Mouse (Mus musculus) forebrain, embryonic 16.5 days (tissue): Measurements from ENCODE around the gene Gorasp1. TPM values are rescaled to one million over a fixed set of nuclear protein-coding genes. Genes with fewer than 3 reads are reported as not detected.
A peak's percentile ranks its signal among the peaks of the same experiment; 100 is the strongest.

Experiments used
- ATAC-seq: fragments of 200-750 bp; cut with Nextera tagmentation; 2 replicates; pipeline ENCODE4 v1.8.0; 2017; ENCODE audit warnings: mild to moderate bottlenecking, moderate library complexity
- H3K27ac ChIP-seq: fragments of 300-500 bp; sonication (generic); 2 replicates; pipeline ENCODE4 v1.5.1; 2014; ENCODE audit warnings: low read length, control low read depth
- H3K27me3 ChIP-seq: fragments of 300-500 bp; sonication (generic); replicated peaks from 2 replicates; pipeline ENCODE4 v1.6.1; 2014; ENCODE audit warnings: low read length; ENCODE audit not compliant: control insufficient read depth, insufficient read depth
- H3K36me3 ChIP-seq: fragments of 300-500 bp; sonication (generic); 2 replicates; pipeline ENCODE4 v1.6.1; 2014; ENCODE audit not compliant: control insufficient read depth, insufficient read depth
- H3K4me1 ChIP-seq: fragments of 300-500 bp; sonication (generic); replicated peaks from 2 replicates; pipeline ENCODE4 v1.6.1; 2014; ENCODE audit warnings: low read length; ENCODE audit not compliant: control insufficient read depth, insufficient read depth
- H3K4me2 ChIP-seq: fragments of 300-500 bp; sonication (generic); 2 replicates; pipeline ENCODE4 v1.6.1; 2014; ENCODE audit warnings: mild to moderate bottlenecking, low read length, control low read depth
- H3K4me3 ChIP-seq: fragments of 300-500 bp; sonication (generic); replicated peaks from 2 replicates; pipeline ENCODE4 v1.5.1; 2014; ENCODE audit warnings: mild to moderate bottlenecking, low read length, control low read depth
- H3K9ac ChIP-seq: fragments of 300-500 bp; sonication (generic); replicated peaks from 2 replicates; pipeline ENCODE4 v1.6.1; 2014; ENCODE audit warnings: low read depth, low read length, control low read depth
- H3K9me3 ChIP-seq: fragments of 300-500 bp; sonication (generic); 2 replicates; pipeline ENCODE4 v1.6.1; 2016; ENCODE audit warnings: low read length; ENCODE audit not compliant: control insufficient read depth
- WGBS: fragments of 180-500 bp; shearing (Covaris S2); extraction: QIAGEN DNeasy Blood & Tissue Kit; methylation state at CpG from one replicate; pipeline ENCODE4 v1.1.7; 2014; 5-methylcytosine and 5-hydroxymethylcytosine counted together
- polyA plus RNA-seq: library from polyadenylated mRNA; unstranded; fragments of >200 nt; fragmentation: Nextera tagmentation; extraction: Ambion mirVana; gene quantifications from 2 replicates; pipeline ENCODE4 v1.2.1, GENCODE M21; 2015

Gene Gorasp1
- polyA plus RNA-seq = 23.8 and 30.4 TPM in 2 replicates

DNA sequence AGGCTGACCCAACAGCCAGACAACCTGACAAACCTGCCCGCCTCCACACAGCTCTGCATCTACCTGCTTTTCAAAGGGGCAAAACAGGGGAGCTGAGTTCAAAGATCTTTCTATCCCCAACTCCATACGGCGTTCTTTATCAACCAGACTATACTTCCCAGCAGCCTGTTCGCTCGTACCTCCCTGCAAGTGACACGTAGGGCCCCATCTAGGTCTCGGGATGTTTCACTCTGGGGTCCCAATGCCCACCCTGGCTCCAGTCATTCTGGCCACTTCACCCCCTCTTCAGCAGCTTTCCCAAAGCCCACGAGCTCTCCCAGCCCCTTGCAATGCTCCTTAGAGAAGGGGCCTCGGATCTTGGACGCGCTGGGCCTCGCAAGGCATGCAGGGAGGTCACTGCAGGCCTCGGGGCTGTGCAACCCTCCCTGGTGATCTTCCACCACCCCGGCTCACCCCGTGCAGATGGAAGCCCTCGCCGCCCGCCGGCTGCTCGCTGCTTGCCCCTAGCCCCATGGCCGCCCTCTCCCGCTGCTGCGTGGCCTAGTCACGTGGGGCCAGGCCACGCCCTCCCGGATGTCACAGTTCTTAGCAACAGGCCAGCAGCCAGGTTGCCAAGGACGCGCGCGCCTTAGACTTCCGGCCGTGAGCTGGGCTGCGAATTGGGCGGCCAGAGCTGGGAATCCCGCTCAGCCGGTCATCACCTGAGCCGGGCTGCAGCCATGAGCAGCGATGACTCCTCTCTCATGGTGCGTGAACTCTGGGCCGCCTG lies at the start of gene Gorasp1, which contains the start of gene Ttc21a:
Gene Gorasp1 (minus strand): TSS at position 561 of the 769 bp plus-strand sequence.
Gene Ttc21a (plus strand): TSS at position 602 of the 769 bp plus-strand sequence.
- Histone ChIP-seq H3K4me2 (peak within 1 kb of the TSS; percentile 86), H3K9ac (peak within 1 kb of the TSS; percentile 91), H3K4me1 (peaks cover 12% of the 10 kb centered on the region), H3K36me3 (no peaks in the 10 kb centered on the region), H3K4me3 (peak within 1 kb of the TSS; percentile 63), H3K27me3 (no peaks in the 10 kb centered on the region), H3K9me3 (no peaks in the 10 kb centered on the region), H3K27ac (peak within 1 kb of the TSS; percentile 67)
- WGBS = under 1% methylated on average over 40 of the region's 40 CpGs
- peak; percentile 97 for ATAC-seq

DNA sequence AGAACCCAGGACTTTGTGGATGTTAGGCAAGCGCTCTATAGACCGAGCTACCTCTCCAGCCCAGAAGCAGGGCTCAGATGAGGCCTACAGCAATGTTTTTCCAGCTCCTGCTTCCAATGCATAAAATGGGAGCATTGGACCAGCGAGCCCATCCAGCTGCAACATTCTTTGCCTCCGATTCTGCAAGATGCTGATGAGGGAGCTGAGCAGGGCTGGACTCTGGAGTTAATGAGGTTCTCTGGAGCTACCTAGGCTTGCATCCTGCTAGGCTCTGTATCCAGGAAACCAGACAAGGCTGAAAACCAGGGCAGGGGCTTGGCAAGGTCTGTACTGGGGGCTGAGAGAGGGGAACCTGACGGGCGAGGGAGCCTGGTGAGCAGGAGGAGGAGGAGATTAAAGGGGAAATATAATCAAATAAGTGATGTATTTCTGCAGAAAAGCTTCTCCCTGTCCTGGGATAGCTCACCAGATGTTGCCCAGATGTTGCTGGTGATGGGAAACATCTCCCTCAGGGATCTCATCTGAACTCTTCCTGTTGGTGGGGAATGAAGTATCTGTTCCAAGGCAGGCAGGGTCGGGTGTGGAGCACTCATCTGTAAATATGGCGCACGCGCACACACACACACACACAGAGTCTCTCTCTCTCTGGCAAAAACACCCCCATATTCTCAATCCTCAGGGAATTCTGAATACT lies 48.7 kb upstream of the Gorasp1 start:
- no peak overlapping the region for H3K27ac ChIP-seq
- no peaks in the 10 kb centered on the region for H3K36me3 ChIP-seq
- no peak overlapping the region for H3K4me2 ChIP-seq
- no peak for ATAC-seq
- no peaks in the 10 kb centered on the region for H3K9me3 ChIP-seq
- H3K4me3 ChIP-seq = no peak overlapping the region
- no peak overlapping the region for H3K9ac ChIP-seq
- 80% methylated on average over 10 of the region's 10 CpGs for WGBS
- peaks cover 29% of the 10 kb centered on the region for H3K4me1 ChIP-seq
- peaks cover 2% of the 10 kb centered on the region for H3K27me3 ChIP-seq

DNA sequence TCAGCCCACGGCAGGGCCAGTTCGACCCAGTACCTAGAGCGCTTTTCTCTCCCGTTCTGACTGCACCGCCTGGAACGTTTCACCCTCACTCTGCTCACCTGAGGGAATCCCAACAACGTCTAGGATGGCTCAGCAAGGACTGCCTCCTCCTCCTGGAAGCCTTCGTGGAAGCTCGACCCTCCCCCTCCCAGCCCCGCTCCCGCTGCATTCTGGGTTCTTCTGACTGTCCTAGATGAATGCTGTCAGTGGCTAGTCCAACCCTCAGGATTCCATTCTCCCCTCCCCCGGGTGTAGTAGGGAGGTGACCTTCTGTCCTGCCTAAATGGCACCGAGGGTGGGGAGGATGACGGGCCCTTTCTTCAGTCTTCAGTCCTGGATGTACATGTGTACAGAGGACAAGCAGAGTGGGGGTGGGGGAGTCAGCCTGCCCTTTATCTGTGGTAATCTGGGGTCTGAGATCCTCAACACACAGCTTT lies 47.2 kb upstream of the Gorasp1 start, which contains the start of gene Csrnp1:
Gene Csrnp1 (minus strand): TSS at position 123 of the 476 bp plus-strand sequence.
- ATAC-seq = no peak
- WGBS = 11% methylated on average over 14 of the region's 14 CpGs
- peak within 1 kb of the TSS; percentile 77 for H3K4me3 ChIP-seq

GRCm38 (mm10) chr9:119983585-119984535 lies 46.5 kb upstream of the Gorasp1 start:
- H3K9ac ChIP-seq = peak overlapping the region; percentile 75
- H3K27me3 ChIP-seq = peaks cover 2% of the 10 kb centered on the region
- H3K9me3 ChIP-seq = no peaks in the 10 kb centered on the region
- peak overlapping the region; percentile 77 for H3K4me3 ChIP-seq
- peaks cover 35% of the 10 kb centered on the region for H3K4me1 ChIP-seq
- ATAC-seq = peak; percentile 72
- peak overlapping the region; percentile 94 for H3K4me2 ChIP-seq
- H3K27ac ChIP-seq = no peak overlapping the region; the same call in 1 of the 2 replicates
- no peaks in the 10 kb centered on the region for H3K36me3 ChIP-seq
- WGBS = under 1% methylated on average over 76 of the region's 79 CpGs

More for the DNA sequence above, 47.2 kb upstream of the Gorasp1 start, which contains the start of gene Csrnp1:
- Histone ChIP-seq H3K4me1 (peaks cover 35% of the 10 kb centered on the region), H3K4me2 (peak within 1 kb of the TSS; percentile 94), H3K9me3 (no peaks in the 10 kb centered on the region), H3K9ac (peak within 1 kb of the TSS; percentile 75), H3K27me3 (peaks cover 2% of the 10 kb centered on the region), H3K27ac (no peak within 1 kb of the TSS; the same call in 1 of the 2 replicates), H3K36me3 (no peaks in the 10 kb centered on the region)

- H3K4me1 ChIP-seq = peaks cover 43% of the 10 kb centered on the region
- no peaks in the 10 kb centered on the region for H3K36me3 ChIP-seq
- peaks cover 2% of the 10 kb centered on the region for H3K27me3 ChIP-seq
- no peak overlapping the region; the same call in 1 of the 2 replicates for H3K27ac ChIP-seq
- no peaks in the 10 kb centered on the region for H3K9me3 ChIP-seq
- peak overlapping the region; percentile 75 for H3K9ac ChIP-seq
- peak overlapping the region; percentile 77 for H3K4me3 ChIP-seq
- peak overlapping the region; percentile 94 for H3K4me2 ChIP-seq
- WGBS = under 1% methylated on average over 45 of the region's 48 CpGs
- no peak for ATAC-seq
Observed at GRCm38 (mm10) chr9:119982956-119983551, 45.7 kb upstream of the Gorasp1 start.

DNA sequence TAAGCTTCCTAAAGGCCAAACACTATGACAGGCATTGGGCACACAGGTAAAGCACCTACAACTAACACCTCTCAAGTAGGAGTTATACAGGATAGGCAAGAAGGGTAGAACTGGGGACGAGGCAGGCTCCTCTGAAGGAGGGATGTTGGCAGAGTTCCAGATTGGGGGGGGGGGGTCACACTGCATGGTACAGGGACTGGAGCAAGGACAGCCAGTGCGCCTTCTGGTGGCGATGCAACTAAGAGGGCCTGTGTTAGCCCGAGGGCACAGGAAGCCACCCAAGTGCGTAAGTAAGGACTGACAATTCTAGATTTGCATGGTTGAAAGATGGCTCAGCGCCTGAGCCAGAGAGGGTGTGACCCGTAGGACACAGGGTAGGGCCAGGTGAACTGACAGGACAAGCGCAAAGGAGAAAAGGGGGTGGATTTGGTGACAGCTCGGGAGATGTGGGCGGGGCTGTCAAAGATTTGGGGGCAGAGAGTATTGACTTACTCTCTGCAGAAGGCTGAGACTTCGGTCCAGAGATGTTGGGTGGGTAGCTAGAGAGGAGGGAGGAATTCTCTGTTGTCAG lies 45.0 kb upstream of the Gorasp1 start:
- Histone ChIP-seq H3K9ac (no peak overlapping the region; the same call in 1 of the 2 replicates), H3K9me3 (no peaks in the 10 kb centered on the region), H3K4me1 (peaks cover 50% of the 10 kb centered on the region), H3K4me2 (peak overlapping the region; percentile 94), H3K27me3 (peaks cover 2% of the 10 kb centered on the region), H3K27ac (peak overlapping the region; percentile 21; the same call in 1 of the 2 replicates), H3K36me3 (no peaks in the 10 kb centered on the region), H3K4me3 (peak overlapping the region; percentile 77)
- 4% methylated on average over 11 of the region's 11 CpGs for WGBS
- peak; percentile 37 for ATAC-seq

- H3K27ac ChIP-seq = peak overlapping the region; percentile 21
- no peaks in the 10 kb centered on the region for H3K9me3 ChIP-seq
- H3K27me3 ChIP-seq = peaks cover 2% of the 10 kb centered on the region
- H3K4me1 ChIP-seq = peaks cover 55% of the 10 kb centered on the region
- 3% methylated on average over 16 of the region's 16 CpGs for WGBS
- 0 out of 2 replicates have a peak overlapping the region, but pooled peaks have one; percentile 17 for H3K9ac ChIP-seq
- peak overlapping the region; percentile 94 for H3K4me2 ChIP-seq
- no peaks in the 10 kb centered on the region for H3K36me3 ChIP-seq
- peak overlapping the region; percentile 17 for H3K4me3 ChIP-seq
- ATAC-seq = 0 out of 2 replicates have a peak, but pooled peaks have one; percentile 13
Observed at GRCm38 (mm10) chr9:119981183-119982179, 44.1 kb upstream of the Gorasp1 start.
